Mouse (Mus musculus): ENCODE data around the gene Sptlc3.

GRCm38 (mm10) chr2:139493836-139494235, at the start of gene Sptlc3:
- TF ChIP-seq CTCF (IDR thresholded peaks at IDR 0.05; ENCODE audit: control insufficient read depth, insufficient read depth, insufficient read length) (no peak), FOSL1 (IDR thresholded peaks at IDR 0.05; ENCODE audit: insufficient read depth, low read length, poor library complexity, severe bottlenecking) (no peak), CEBPB (IDR thresholded peaks at IDR 0.05; ENCODE audit: low read depth) (no peak), USF1 (IDR thresholded peaks at IDR 0.05; ENCODE audit: low read depth) (no peak), MAX (IDR thresholded peaks at IDR 0.05) (no peak)
